Mouse (Mus musculus) splenic B cell, adult 2 months (primary cell): ENCODE data around the gene Suv39h1.
"Not testable (repeated sequence)": the region's sequence is repeated elsewhere in the genome, so short reads cannot be mapped to it uniquely, and the experiment has no call there.

Experiments
- DNase-seq: peaks from one replicate; pipeline ENCODE4 v3.0.0-alpha.2; 2011; ENCODE audit warnings: low read depth, low spot score
- H3K27me3 ChIP-seq: 2 replicates; pipeline ENCODE4 v1.6.1; 2012; ENCODE audit warnings: mild to moderate bottlenecking, low read length, moderate library complexity, mixed read lengths; ENCODE audit not compliant: control insufficient read depth, poor library complexity, insufficient read depth, severe bottlenecking
- H3K36me3 ChIP-seq: 2 replicates; pipeline ENCODE4 v1.6.1; 2012; ENCODE audit warnings: mild to moderate bottlenecking, low read length, moderate library complexity, mixed read lengths; ENCODE audit not compliant: control insufficient read depth, poor library complexity, insufficient read depth, severe bottlenecking

Suv39h1 gene

GRCm38 (mm10) chrX:8074430-8075014, at the start of gene Suv39h1:
Gene Suv39h1 (minus strand): TSS chrX:8074760.
- H3K36me3 ChIP-seq = 0 out of 2 replicates have a peak, but pooled peaks cover 2% of the 10 kb centered on the region
- no peaks in the 10 kb centered on the region for H3K27me3 ChIP-seq
- DNase-seq = peak; percentile 96

DNA sequence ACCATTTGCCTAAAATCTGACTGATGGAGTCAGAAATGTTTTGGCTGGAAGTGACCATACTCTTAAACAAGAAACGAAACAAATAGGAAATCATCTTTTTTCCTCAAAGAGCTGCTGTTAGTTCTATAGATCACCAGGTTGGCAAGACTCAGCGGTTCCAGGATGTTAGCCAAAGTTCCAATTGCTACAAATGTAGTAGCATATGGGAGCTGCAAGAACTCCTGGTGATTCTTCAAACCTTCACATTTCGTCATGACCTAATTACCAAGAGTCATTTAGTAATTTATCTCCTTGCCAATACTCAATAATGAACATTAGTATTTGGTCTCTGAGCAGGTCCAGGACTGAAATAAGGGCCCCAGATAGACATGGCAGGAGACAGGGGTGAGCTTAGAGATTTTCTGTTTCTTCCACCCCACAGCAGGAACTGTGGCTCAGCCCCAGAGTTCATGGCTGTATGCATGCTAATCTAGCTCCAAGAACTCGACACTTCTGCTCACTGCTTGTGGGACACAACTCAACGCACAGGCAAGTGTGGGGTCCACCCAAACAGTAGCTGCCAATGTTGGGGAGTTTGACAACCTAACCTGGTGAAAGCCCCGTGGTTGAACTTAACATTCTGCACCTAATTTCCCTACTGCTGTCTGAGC, 49.4 kb upstream of the Suv39h1 start:
- no peaks in the 10 kb centered on the region for H3K27me3 ChIP-seq
- DNase-seq = no peak
- H3K36me3 ChIP-seq = no peaks in the 10 kb centered on the region

DNA sequence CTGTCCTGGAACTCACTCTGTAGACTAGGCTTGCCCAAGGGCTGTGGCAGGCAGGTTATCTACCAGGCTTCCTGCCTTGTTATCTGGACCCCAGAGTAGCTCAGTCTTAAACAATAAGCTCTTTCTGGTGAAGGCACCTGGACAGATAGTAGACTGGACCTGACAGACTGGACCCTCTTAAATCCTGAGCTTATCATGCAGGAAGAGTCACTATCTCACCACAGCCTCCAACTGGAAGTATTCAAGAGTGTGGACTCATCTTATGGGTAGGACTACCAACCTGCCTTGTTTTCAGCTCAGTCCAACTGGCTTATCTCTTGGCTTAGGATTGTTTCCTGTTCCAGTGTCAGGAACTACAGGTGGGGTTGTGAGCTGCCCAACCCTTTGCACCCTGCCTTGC, 42.7 kb upstream of the Suv39h1 start:
- H3K36me3 ChIP-seq = no peaks in the 10 kb centered on the region
- no peaks in the 10 kb centered on the region for H3K27me3 ChIP-seq
- no peak for DNase-seq

DNA sequence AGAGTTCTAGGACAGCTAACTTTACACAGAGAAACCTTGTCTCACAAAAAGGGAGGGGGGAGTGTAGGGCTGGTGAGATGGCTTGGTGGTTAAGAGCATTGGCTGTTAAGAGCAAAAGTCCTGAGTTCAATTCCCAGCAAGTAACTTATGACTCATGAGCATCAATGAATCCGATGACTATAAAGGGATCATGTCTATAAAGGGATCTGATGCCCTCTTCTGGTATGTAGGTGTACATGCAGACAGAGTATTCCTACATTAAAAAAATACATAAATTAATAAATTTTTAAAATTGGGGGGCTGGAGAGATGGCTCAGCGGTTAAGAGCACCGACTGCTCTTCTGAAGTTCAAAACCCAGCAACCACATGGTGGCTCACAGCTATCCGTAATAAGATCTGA, 40.7 kb upstream of the Suv39h1 start:
- DNase-seq = peak; percentile 44
- Histone ChIP-seq H3K27me3 (no peaks in the 10 kb centered on the region), H3K36me3 (no peaks in the 10 kb centered on the region)

GRCm38 (mm10) chrX:8105019-8105418, 30.5 kb upstream of the Suv39h1 start:
- Histone ChIP-seq H3K27me3 (no peaks in the 10 kb centered on the region), H3K36me3 (no peaks in the 10 kb centered on the region)
- no peak for DNase-seq

DNA sequence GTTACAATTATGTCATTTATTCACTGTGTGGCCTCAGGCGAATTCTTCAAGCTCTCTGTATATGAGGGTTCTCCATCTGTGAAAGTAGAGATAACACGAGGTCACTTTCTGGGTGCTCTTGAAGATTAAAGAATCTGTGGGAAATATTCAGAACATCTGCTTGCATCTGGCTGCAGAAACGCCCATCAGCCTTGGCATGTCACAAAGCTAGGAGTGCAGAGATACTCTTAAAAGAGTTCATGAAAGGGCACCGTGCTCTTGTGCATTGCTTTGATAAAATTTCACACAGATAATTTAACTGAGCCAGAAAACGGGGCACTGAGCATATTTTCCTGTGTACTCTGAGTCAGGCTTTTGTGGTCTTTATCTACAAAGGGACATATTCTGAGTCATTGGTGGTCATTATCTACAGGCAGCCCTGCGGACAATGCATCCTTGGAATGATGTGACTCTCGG, 27.7 kb upstream of the Suv39h1 start:
- H3K36me3 ChIP-seq = no peaks in the 10 kb centered on the region
- H3K27me3 ChIP-seq = no peaks in the 10 kb centered on the region
- no peak for DNase-seq

GRCm38 (mm10) chrX:8101017-8101416, 26.5 kb upstream of the Suv39h1 start:
- no peaks in the 10 kb centered on the region for H3K27me3 ChIP-seq
- DNase-seq = no peak

GRCm38 (mm10) chrX:8099435-8099834, 24.9 kb upstream of the Suv39h1 start:
- no peak for DNase-seq

More at GRCm38 (mm10) chrX:8101017-8101416, 26.5 kb upstream of the Suv39h1 start:
- no peaks in the 10 kb centered on the region for H3K36me3 ChIP-seq

DNA sequence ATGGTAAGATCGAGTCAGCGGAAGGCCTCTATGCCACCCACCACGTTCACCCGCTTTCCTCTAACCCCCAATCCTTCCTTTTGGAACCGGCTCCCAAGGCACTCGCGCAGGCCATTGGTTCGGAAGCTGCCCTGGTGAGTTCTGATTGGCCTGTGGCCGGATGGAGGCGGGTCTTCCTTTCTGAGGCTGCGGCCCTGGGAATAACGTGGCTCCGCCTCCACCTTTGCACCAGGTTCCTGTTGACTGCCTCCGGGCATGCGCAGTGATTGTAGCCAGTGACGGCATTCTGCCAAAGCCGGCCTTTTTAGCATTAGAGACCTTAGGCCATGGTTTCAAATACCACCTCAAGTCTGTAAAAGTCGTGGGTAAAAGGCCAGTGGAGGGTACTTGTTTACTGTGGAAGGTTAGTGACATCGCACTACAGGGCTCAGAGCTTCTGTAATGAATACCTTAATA, 22.3 kb upstream of the Suv39h1 start:
- H3K36me3 ChIP-seq = no peaks in the 10 kb centered on the region
- no peaks in the 10 kb centered on the region for H3K27me3 ChIP-seq
- peak; percentile 97 for DNase-seq

More at GRCm38 (mm10) chrX:8099435-8099834, 24.9 kb upstream of the Suv39h1 start:
- Histone ChIP-seq H3K27me3 (no peaks in the 10 kb centered on the region), H3K36me3 (no peaks in the 10 kb centered on the region)

- H3K27me3 ChIP-seq, H3K36me3 ChIP-seq, DNase-seq: not testable (repeated sequence)
These were observed 21.7 kb upstream of the Suv39h1 start for GRCm38 (mm10) chrX:8096068-8096786.

DNA sequence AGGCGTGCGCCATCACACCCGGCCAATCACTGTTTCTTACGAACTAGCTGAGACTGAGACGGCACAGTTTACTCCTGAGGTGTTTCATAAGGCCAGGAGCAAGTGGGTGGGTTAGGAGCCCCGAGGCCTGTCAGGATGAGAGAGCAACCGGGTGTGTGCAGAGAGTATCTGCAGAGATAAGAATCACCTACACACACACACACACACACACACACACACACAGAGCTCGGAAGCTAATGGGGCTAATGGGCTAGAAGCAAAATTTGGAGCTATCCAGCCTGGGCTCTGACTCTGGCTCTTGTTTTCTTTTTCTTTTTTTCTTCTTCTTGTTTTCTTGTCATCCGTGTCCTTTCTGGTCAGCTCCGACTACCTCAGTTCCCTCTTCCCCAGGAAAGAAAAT, 21.0 kb upstream of the Suv39h1 start:
- H3K36me3 ChIP-seq = no peaks in the 10 kb centered on the region
- DNase-seq = no peak
- no peaks in the 10 kb centered on the region for H3K27me3 ChIP-seq

DNA sequence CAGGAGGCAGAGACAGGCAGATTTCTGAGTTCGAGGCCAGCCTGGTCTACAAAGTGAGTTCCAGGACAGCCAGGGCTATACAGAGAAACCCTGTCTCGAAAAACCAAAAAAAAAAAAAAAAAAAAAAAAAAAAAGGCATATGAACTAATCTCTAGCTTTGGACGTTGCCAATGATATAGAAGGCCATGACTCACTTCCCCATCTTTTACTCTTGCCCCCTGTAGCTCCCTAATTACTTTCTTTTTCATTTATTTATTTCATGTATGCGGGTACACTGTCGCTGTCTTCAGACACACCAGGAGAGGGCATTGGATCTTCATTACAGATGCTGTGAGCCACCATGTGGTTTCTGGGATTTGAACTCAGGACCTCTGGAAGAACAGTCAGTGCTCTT, 16.4 kb upstream of the Suv39h1 start:
- DNase-seq, H3K27me3 ChIP-seq, H3K36me3 ChIP-seq: not testable (repeated sequence)

DNA sequence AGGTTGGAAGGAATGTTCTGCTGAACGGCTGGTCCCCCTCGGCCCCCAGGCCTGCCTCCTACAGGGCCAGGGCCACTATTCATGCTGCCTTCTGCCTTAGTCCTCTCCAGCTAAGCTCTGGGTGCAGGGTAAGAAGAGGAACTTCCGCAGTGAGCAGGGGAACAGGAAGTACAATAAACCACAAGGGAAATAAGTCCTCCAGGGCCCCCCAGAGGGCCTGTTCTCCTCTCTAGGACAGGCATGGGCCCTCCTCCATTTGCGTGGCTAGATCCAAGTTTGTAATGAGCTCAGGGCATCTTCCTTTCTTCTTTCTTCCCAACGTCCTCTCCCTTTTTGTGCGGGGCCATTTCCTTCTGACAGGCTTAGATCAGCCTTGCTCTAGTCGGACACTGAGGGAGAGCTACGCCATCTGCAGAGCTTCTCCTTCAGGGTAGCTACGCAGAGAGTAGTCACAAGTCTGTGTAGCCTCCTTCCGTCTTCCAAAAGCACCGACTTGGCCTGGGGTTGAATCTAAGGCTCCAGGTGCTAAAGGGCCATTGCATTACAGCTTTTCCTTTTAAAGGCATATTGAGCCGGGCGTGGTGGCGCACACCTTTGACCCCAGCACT, 15.9 kb upstream of the Suv39h1 start, which contains the start of gene Was:
Gene Was (minus strand): TSS at position 153 of the 608 bp plus-strand sequence.
- DNase-seq = peak; percentile 75
- H3K27me3 ChIP-seq = no peaks in the 10 kb centered on the region
- peaks cover 8% of the 10 kb centered on the region for H3K36me3 ChIP-seq

- Histone ChIP-seq H3K36me3 (peaks cover 8% of the 10 kb centered on the region), H3K27me3 (no peaks in the 10 kb centered on the region)
- no peak for DNase-seq
These were observed 15.2 kb upstream of the Suv39h1 start for GRCm38 (mm10) chrX:8089746-8090145.

DNA sequence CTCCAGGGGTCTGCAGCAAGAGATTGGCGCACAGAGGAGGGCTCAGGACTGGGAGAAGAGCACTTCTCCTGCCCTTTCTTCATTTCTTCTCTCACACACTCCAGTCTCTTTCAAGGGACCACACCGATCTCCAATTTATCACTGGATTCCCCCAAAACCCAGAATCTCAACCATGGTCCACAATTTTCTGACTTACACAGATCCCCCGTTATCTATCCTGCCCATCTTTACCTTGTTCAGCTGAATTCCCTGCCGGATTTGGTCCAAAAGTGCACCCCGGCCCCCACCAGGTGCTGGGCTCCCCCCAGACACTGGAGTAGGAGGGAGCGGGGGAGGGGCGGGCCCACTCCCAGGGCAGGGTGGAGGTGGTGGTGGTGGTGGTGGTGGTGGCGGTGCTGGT, 11.1 kb upstream of the Suv39h1 start:
- DNase-seq = no peak

More for the DNA sequence above, 11.1 kb upstream of the Suv39h1 start:
- Histone ChIP-seq H3K27me3 (no peaks in the 10 kb centered on the region), H3K36me3 (peaks cover 10% of the 10 kb centered on the region)
